Mouse (Mus musculus) thymus, adult 2 months (tissue): ENCODE measurements at regions not wholly inside any gene's neighbourhood (a gene's known extent, or its start where the extent isn't known, plus 50 kb on each side); places are given as distances from the start of the nearest gene placed in this dataset.

Source experiments
- CTCF ChIP-seq: fragments of 200-500 bp; IDR thresholded peaks from 2 replicates; pipeline ENCODE4 v1.5.1; 2012; ENCODE audit warnings: mild to moderate bottlenecking, control low read depth, low read length, moderate library complexity, borderline replicate concordance; ENCODE audit not compliant: control insufficient read depth, poor library complexity, insufficient read depth; ENCODE audit errors: extremely low read depth
- POLR2A ChIP-seq: fragments of 200-500 bp; IDR thresholded peaks from 2 replicates; pipeline ENCODE4 v1.6.1; 2012; ENCODE audit warnings: mild to moderate bottlenecking, low read length, control low read depth, moderate library complexity; ENCODE audit not compliant: control insufficient read depth, poor library complexity, insufficient read depth; ENCODE audit errors: extremely low read depth

GRCm38 (mm10) chr12:107742641-107743040, 254.2 kb downstream of the 3110018I06Rik start:
- TF ChIP-seq CTCF (no peak), POLR2A (no peak)
